Mouse (Mus musculus): ENCODE results near the gene Gamt. TPM values are rescaled to one million over a fixed set of nuclear protein-coding genes. Genes with fewer than 3 reads are reported as not detected.
"Not testable (repeated sequence)": the region's sequence is repeated elsewhere in the genome, so short reads cannot be mapped to it uniquely, and the experiment has no call there.

Gene Gamt
- total RNA-seq, 2 experiments from 2014 or later, result 37.7 to 39.1 TPM

GRCm38 (mm10) chr10:80258752-80259462 lies 1.9 kb downstream of the Gamt start:
- no peak for DNase-seq

DNA sequence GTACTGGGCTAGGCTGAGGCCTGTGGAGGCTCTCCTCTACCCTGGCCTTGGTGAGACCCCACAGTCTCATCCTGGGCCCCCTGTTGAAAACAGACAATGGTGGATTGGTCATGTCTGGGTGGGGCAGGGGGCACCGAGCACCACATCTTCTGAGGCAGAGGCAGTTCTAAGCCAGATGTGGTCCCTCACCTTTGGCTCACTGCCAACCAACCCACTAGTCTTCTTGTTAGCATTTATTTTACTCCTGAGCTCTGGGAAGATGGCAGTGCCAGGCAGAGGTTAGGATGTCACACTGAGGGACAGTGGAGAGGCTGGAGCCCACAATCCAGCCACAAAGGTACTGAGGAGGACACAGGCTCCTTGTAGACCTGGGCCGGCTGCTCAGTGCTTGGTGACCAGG lies 2.9 kb downstream of the Gamt start:
- no peak for DNase-seq

DNA sequence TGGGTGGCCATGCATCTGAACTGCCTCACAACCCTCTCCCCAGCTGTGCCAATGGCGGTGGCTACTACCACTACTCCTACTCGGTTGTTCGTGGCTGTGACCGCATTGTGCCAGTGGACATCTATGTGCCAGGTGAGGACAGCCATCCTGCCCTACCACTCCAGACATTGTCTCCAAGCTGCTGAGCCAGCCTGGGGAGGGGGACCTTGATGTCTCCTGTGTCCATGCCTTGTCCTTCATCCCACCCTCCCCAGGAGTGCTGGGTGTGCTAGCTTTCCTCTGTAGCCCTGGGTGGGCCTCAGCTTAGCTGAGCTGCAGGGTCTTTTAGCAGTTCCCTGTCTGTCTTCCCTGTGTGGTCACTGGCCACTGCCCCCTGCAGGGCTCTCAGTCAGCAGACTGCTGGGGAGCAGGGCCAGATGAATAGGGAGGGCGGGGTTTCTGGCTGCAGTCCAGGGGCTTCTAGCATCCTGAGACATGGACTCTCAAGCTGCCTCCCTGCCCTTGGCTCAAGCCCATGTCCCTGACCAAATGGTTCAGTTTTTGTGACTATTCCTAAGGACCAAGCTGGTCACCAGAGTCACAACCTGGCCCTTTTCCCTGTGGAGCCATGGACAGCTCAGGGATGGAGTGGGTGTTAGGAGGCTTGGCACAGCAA lies 4.8 kb downstream of the Gamt start:
- DNase-seq, result no peak

GRCm38 (mm10) chr10:80254331-80255297 lies 6.2 kb downstream of the Gamt start:
- no peak for DNase-seq

GRCm38 (mm10) chr10:80253551-80253950 lies 7.3 kb downstream of the Gamt start:
- DNase-seq, result no peak

DNA sequence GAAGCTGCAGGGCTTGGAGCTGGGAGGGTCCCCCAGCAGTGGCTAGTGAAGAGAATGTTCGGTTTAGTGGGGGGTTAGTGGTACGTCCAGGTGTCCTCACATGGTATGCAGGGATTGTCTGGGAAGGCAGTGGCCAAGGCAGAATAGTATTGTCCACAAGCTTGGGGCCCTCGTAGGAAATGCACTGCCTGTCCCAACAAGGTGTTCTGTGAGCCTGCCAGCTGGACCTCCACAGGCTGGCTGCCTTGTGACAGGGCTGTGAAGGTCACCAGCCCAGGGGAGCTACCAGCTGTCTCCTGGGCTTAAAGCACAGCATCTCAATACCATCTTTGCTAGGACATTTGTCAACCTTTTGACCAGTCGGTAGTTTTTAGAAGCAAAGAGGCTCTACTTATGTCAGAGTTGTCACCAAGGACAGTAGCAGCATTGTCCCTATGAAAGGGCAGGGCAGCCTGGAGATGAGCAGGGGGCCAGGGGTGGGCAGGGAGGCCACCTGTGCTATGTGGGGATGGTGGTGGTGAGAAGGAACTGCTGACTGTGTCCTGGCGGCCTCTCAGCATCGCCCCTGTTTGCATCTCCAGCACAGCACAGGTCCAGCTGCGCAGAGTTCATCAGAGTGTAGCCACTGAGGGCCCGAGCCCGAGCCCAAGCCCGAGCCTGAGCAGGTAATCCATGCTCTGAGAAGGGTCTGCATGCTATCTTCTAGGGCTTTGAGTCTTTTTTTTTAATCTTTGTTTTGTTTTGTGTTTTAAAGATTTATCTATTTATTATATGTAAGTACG lies 8.1 kb downstream of the Gamt start:
- DNase-seq, result no peak

GRCm38 (mm10) chr10:80252011-80252410 lies 8.8 kb downstream of the Gamt start:
- no peak for DNase-seq

DNA sequence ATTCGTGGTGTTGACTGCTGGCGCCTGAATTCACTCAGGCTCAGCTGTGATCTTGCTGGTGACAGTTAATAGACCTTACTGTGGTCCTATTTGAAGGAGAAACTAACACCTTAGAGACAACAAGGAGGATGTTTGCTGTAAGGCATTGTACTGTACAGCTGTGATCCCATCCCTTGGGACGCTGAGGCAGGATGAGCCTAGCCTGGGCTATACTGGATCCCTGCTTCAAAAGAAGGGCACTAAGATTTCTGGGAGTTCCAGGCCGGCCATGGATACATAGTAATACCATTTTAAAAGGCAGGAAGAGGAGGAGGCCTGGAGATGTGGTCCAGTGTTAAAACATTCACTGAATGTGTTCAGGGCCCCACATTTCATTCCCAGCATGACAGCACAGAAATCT lies 10.2 kb downstream of the Gamt start:
- DNase-seq, result no peak

DNA sequence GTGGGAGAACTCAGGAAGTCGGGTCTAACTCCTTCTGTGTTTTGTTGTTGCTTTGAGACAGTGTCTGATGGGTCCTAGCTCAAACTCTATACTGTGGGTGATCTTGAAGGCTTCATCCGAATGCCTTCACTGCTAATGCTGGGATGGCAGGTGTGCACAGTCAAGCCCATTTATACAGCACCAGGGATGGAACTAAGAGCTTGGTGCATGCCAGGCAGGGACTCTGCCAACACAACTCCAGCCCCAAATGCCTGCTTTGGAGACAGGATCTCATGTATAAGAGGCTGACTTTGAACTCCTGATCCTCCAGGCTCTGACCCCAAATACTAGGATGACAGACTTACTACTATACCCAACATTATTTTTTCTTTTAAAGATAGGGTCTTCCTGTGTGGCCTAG lies 10.8 kb downstream of the Gamt start:
- no peak for DNase-seq

DNA sequence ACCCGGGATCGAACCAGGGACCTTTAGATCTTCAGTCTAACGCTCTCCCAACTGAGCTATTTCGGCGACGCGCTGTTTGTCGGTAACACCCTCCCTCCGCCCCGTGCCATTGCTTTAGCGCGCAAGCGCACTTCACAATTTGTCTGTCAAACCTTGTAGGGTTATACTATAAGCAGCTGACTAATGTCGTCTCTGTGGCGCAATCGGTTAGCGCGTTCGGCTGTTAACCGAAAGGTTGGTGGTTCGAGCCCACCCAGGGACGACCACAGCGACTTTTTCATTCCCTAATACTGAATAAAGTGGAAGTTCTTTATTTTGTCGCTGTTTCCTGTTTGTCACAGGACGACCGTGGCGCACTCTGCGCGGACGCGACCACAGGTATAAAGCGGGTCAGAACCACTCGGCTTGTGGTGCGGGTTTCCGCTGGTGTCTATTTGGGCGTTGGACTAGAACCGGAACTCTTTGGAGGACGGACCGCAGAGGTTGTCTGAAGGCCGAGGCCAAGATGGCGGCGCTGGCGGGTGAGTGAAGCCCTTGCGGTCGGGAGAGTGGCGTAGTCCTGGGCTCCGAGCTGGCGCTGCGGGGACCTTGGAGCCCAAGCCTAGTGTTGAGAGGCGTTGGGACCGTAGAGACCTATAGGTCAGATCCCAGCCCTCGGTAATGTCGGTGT lies 11.7 kb downstream of the Gamt start, which contains the start of gene Ndufs7:
TSS of gene Ndufs7 (plus strand) at position 151 of the 670 bp plus-strand sequence.
- DNase-seq, result peak; percentile 95 to 97

- not testable (repeated sequence) for DNase-seq
These were observed 12.4 kb downstream of the Gamt start for GRCm38 (mm10) chr10:80248437-80248836.

GRCm38 (mm10) chr10:80247849-80248248 lies 13.0 kb downstream of the Gamt start:
- DNase-seq, result no peak

GRCm38 (mm10) chr10:80245600-80245999 lies 15.2 kb downstream of the Gamt start:
- DNase-seq, result peak; percentile 66 to 79

GRCm38 (mm10) chr10:80244791-80245399 lies 15.9 kb downstream of the Gamt start:
- DNase-seq, result no peak

- DNase-seq, result no peak
These were observed 18.2 kb downstream of the Gamt start for GRCm38 (mm10) chr10:80242607-80243006.

- no peak for DNase-seq
These were observed 18.7 kb downstream of the Gamt start for GRCm38 (mm10) chr10:80242088-80242487.

DNA sequence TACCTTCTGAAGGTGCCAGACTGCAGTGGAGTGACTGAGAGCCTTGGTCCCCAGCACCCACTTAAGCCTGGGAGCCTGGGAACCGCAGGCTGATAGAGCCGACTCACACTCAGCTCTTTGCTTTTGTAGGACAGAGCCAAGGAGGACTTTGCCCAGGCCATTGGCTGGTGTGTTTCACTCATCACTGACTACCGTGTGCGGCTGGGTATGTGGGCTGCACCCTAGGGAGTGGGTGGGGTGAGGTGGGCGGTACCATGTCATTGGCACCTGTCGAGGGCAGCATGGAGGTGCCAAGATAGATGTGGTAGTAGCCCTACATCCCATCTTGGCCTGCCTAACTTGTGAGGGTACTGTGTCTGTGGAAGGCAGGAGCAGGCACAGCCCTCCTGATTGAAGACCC lies 21.0 kb downstream of the Gamt start:
- DNase-seq, result no peak

DNA sequence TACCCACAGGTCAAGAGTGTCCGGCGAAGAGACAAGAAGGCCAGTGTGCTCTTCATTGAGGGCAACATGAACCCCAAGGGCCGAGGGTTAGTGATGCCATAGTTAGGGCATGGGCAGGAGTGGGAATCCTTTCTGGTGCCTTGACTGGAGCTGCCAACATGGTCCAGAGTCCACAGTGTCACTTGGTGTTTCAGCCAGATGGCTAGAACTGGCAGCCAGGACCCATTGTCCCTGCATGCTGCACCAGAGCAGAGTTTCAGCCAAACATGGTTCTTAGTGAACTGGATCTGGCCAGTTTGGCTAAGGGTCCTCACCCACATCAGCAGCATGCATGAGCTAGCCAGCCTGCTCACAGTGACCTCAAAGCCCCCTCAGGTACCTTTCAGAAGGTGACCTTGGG lies 22.5 kb downstream of the Gamt start:
- no peak for DNase-seq

- DNase-seq, result no peak
These were observed 23.8 kb downstream of the Gamt start for GRCm38 (mm10) chr10:80237020-80237419.

GRCm38 (mm10) chr10:80236145-80236825 lies 24.5 kb downstream of the Gamt start:
- DNase-seq, result no peak

All from layer of hippocampus, postnatal 36 days (tissue).